Mouse (Mus musculus) heart, embryonic 11.5 days (tissue): Measurements from ENCODE around the gene Alox12. TPM values are rescaled to one million over a fixed set of nuclear protein-coding genes. Genes with fewer than 3 reads are reported as not detected.

ENCODE experiments used
- ATAC-seq: fragments of 200-750 bp; cut with Nextera tagmentation; replicated peaks from 2 replicates; pipeline ENCODE4 v1.8.0; 2017; ENCODE audit warnings: moderate library complexity; ENCODE audit not compliant: insufficient number of reproducible peaks, low FRiP score, low TSS enrichment
- H3K27ac ChIP-seq: fragments of 300-500 bp; sonication (generic); 2 replicates; pipeline ENCODE4 v1.5.1; 2014; ENCODE audit warnings: mild to moderate bottlenecking, low read depth, low read length
- H3K27me3 ChIP-seq: fragments of 300-500 bp; sonication (generic); 2 replicates; pipeline ENCODE4 v1.6.1; 2014; ENCODE audit warnings: mild to moderate bottlenecking, low read length, mixed read lengths; ENCODE audit not compliant: control insufficient read depth, insufficient read depth
- H3K36me3 ChIP-seq: fragments of 300-500 bp; sonication (generic); 2 replicates; pipeline ENCODE4 v1.6.1; 2014; ENCODE audit warnings: mild to moderate bottlenecking, low read length, moderate library complexity, mixed read lengths; ENCODE audit not compliant: control insufficient read depth, insufficient read depth
- H3K4me1 ChIP-seq: fragments of 300-500 bp; sonication (generic); 2 replicates; pipeline ENCODE4 v1.6.1; 2014; ENCODE audit warnings: low read length; ENCODE audit not compliant: control insufficient read depth, insufficient read depth
- H3K4me2 ChIP-seq: fragments of 300-500 bp; sonication (generic); 2 replicates; pipeline ENCODE4 v1.6.1; 2014; ENCODE audit warnings: mild to moderate bottlenecking, moderate library complexity
- H3K4me3 ChIP-seq: fragments of 300-500 bp; sonication (generic); 2 replicates; pipeline ENCODE4 v1.5.1; 2014; ENCODE audit warnings: low read depth, low read length
- H3K9ac ChIP-seq: fragments of 300-500 bp; sonication (generic); 2 replicates; pipeline ENCODE4 v1.6.1; 2014; ENCODE audit warnings: mild to moderate bottlenecking, low read depth, low read length, moderate library complexity
- H3K9me3 ChIP-seq: fragments of 300-500 bp; sonication (generic); replicated peaks from 2 replicates; pipeline ENCODE4 v1.6.1; 2016; ENCODE audit warnings: low read length; ENCODE audit not compliant: control insufficient read depth
- WGBS: fragments of 180-500 bp; shearing (Covaris S2); extraction: QIAGEN DNeasy Blood & Tissue Kit; methylation state at CpG from one replicate; pipeline ENCODE4 v1.1.7; 2014; ENCODE audit not compliant: insufficient replicate concordance; 5-methylcytosine and 5-hydroxymethylcytosine counted together
- polyA plus RNA-seq: library from polyadenylated mRNA; unstranded; fragments of >200 nt; fragmentation: Nextera tagmentation; extraction: Ambion mirVana; gene quantifications from 2 replicates; pipeline ENCODE4 v1.2.1, GENCODE M21; 2014

The Alox12 gene
- polyA plus RNA-seq, 1 experiment from 2014 or later = 5.8 TPM

DNA sequence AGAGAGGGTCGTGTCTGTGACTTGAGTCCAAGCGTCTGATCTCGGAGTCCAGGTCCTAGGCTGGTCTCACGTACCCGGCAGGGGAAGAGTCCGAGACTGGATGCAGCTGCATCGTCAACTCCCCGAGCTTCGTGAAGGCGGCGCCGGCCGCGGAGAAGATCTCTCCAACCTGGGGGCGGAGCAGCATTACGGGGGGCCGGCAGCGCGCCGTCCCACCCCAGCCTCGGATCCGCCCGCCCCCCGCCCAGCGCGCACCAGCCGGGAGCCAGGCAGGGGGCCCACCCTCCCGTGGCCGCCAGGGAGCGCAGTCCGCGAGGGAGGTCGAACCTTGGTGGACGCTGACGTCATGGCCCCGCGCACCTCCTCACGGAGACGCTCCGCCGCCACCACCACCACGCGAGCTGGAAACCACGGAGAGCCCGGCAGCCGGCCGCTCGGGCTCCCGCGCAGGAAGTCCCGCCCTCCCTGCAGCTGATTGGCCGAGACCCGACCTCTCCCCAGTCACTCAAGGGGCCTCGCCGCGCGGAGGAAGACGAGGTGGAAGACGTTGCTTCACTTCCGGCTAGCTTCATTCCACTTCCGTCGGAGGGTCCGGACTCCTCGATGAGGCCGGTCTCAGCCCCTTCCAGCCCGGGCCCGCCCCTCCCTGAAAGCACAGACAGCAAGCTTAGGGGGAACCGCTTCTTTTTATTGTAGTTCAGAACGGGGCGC, 17.5 kb downstream of the Alox12 start, which contains the start of gene 0610010K14Rik:
Gene 0610010K14Rik, minus strand, starts transcription at position 458 of the 711 bp plus-strand sequence.
- Histone ChIP-seq H3K27ac (peak within 1 kb of the TSS; percentile 96), H3K36me3 (0 out of 2 replicates have a peak, but pooled peaks cover 2% of the 10 kb centered on the region), H3K9me3 (no peaks in the 10 kb centered on the region), H3K4me3 (peak within 1 kb of the TSS; percentile 77), H3K4me1 (peaks cover 33% of the 10 kb centered on the region), H3K27me3 (no peaks in the 10 kb centered on the region), H3K9ac (peak within 1 kb of the TSS; percentile 93), H3K4me2 (peak within 1 kb of the TSS; percentile 94)
- under 1% methylated on average over 47 of the region's 70 CpGs for WGBS
- peak; percentile 89 for ATAC-seq

DNA sequence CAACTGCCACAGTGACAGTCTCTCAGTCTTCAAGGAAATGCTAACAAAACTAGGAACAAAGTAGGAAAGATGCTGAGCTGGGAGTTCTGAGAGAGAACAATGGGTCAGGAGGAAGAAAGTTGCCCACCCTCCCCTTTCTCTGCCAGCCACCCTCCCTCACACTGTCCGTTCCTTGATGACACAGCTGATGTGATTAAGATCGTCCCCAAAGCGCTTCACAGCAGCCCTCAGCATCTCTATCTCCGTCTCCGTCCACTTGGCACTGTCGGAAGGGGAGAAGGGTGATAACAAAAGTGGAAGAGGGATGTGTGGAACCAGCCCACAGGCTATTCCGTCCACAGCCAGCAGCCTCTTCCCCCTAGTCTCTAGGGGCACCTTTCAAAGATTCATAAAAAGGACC, 18.4 kb downstream of the Alox12 start:
- H3K9ac ChIP-seq = peak overlapping the region; percentile 93
- H3K4me1 ChIP-seq = peaks cover 34% of the 10 kb centered on the region
- 4% methylated on average over 7 of the region's 7 CpGs for WGBS
- peak overlapping the region; percentile 96 for H3K27ac ChIP-seq
- H3K9me3 ChIP-seq = no peaks in the 10 kb centered on the region
- no peak for ATAC-seq
- H3K4me2 ChIP-seq = peak overlapping the region; percentile 94
- H3K4me3 ChIP-seq = peak overlapping the region; percentile 77
- H3K36me3 ChIP-seq = 0 out of 2 replicates have a peak, but pooled peaks cover 2% of the 10 kb centered on the region
- H3K27me3 ChIP-seq = no peaks in the 10 kb centered on the region

DNA sequence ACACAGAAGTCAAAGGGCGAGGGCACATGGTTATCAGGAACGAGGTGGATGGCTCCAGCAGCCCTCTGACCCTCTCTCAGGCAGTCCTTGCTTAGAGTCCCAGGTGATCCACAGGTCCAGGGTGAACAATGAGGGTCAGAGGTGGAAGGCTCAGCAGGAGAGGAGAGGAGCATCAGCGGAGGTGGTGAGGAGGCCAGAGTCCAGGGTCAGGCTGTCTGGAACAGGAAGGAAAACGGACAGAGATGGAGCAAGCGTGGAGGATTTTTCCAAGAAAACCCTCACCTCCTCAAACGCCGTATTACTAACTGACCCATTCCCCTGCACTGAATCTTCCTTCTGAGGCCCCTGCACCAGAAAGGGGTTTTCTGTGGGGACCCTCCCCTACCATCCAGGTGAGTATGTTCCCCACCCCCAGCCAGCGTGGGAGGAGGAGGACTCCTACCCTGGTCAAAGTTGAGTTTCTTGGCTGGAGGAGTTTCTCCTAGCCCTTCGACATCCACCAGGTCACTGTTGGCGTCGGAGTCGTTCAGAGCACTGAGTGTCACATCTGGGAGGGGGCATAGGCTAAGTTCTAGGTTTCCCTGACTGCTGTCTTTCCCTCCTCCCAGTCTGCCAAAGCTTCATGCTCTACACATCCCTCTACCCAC, 19.8 kb downstream of the Alox12 start:
- no peak overlapping the region for H3K27ac ChIP-seq
- 95% methylated on average over 12 of the region's 12 CpGs for WGBS
- no peak overlapping the region for H3K9ac ChIP-seq
- H3K9me3 ChIP-seq = no peaks in the 10 kb centered on the region
- H3K27me3 ChIP-seq = peaks cover 2% of the 10 kb centered on the region; the same call in 1 of the 2 replicates
- no peak overlapping the region for H3K4me3 ChIP-seq
- no peak for ATAC-seq
- H3K4me1 ChIP-seq = peaks cover 36% of the 10 kb centered on the region
- H3K36me3 ChIP-seq = 0 out of 2 replicates have a peak, but pooled peaks cover 2% of the 10 kb centered on the region
- H3K4me2 ChIP-seq = no peak overlapping the region

DNA sequence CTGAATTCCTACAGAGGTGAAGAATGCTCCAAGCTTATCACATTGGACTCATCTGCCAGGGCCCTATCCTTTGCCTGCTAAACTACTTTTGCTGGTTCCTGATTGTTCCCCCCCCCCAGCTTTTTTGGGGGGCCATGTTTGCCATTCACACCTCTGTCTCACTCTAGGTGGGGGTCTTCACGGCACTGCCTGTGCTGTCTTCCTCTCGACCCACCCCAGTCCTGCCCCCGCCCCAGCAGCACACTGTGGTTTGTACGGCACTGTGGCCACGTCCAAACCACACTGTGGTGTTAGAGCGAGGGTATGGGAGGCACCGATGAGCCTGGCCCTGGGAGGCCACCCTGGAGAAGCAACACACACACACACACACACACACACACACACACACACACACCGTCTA, 20.7 kb downstream of the Alox12 start:
- 0 out of 2 replicates have a peak, but pooled peaks cover 2% of the 10 kb centered on the region for H3K36me3 ChIP-seq
- H3K9ac ChIP-seq = no peak overlapping the region
- H3K4me3 ChIP-seq = no peak overlapping the region
- H3K4me2 ChIP-seq = no peak overlapping the region
- H3K27ac ChIP-seq = no peak overlapping the region
- no peaks in the 10 kb centered on the region for H3K9me3 ChIP-seq
- peaks cover 37% of the 10 kb centered on the region for H3K4me1 ChIP-seq
- 84% methylated on average over 8 of the region's 8 CpGs for WGBS
- peaks cover 11% of the 10 kb centered on the region for H3K27me3 ChIP-seq
- no peak for ATAC-seq

DNA sequence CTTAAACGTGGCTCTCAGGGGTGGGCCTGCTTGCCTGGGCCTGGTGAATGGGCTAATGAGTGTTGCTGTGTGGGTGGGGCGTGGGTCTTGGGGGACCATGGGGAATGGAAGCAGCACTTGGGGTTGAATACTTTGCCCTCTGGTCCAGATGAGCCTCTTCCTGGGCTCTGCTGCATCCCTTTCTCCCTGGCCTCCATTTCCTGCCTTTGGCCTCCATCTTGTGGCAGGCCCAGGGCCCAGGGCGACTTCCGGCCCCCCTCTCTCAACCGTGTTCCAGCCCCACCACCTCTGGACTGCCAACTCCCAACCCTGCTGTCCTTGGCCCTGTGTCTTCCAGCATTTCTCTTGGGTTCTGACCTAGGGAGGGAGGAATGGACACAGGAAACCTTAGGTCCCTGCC, 21.1 kb downstream of the Alox12 start:
- Histone ChIP-seq H3K4me3 (no peak overlapping the region), H3K27me3 (peaks cover 16% of the 10 kb centered on the region), H3K36me3 (0 out of 2 replicates have a peak, but pooled peaks cover 2% of the 10 kb centered on the region), H3K9ac (no peak overlapping the region), H3K4me2 (no peak overlapping the region), H3K27ac (no peak overlapping the region), H3K4me1 (peaks cover 38% of the 10 kb centered on the region), H3K9me3 (no peaks in the 10 kb centered on the region)
- WGBS = 50% methylated on average over 5 of the region's 5 CpGs
- no peak for ATAC-seq

DNA sequence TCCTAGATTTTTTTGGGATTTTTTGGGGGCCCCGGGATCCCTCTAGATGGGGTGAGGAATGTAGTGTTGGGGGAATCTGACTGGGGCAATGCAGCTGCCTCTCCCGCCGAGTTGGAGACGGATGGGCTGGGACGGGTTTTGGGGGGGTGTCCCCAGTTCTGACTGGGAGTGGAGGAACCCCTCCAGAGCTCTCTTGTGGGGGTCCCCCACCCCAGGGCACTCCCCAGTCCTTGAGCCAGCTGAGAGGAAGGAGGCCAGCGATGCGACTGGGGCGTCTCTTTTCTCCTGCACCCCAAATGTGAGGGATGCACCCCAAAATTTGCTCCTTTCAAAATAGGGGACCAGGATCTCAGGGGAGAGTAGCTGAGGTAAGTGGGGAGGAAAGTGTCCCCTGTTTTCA, 22.1 kb downstream of the Alox12 start:
- Histone ChIP-seq H3K27me3 (peaks cover 25% of the 10 kb centered on the region), H3K4me2 (peak overlapping the region; percentile 76), H3K4me1 (peaks cover 37% of the 10 kb centered on the region), H3K36me3 (0 out of 2 replicates have a peak, but pooled peaks cover 2% of the 10 kb centered on the region), H3K9ac (peak overlapping the region; percentile 76), H3K4me3 (peak overlapping the region; percentile 49), H3K27ac (no peak overlapping the region), H3K9me3 (no peaks in the 10 kb centered on the region)
- WGBS = 37% methylated on average over 8 of the region's 8 CpGs
- no peak for ATAC-seq

DNA sequence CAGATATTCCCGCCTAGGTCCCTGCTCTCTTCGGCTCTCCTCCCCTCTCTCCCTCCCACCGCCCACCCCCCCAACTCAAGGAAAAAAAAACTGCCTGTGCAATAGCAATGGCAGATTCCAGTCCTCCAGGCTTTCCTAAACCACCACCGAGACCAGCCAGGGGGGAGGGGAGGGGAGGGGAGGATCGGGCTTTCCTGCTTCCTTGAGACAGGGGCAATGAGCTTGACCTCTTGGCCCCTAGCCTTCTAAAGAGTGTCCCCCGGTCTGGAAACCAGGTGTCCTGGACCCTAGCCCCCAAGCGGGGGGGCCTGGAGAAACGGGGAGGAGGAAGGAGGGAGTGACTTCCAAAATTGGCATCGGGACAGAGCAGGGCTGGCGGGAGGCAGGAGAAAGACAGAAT, 22.6 kb downstream of the Alox12 start:
- Histone ChIP-seq H3K4me1 (peaks cover 42% of the 10 kb centered on the region), H3K36me3 (0 out of 2 replicates have a peak, but pooled peaks cover 2% of the 10 kb centered on the region), H3K9ac (peak overlapping the region; percentile 76), H3K4me3 (peak overlapping the region; percentile 49), H3K9me3 (no peaks in the 10 kb centered on the region), H3K27me3 (peaks cover 30% of the 10 kb centered on the region), H3K4me2 (peak overlapping the region; percentile 76), H3K27ac (0 out of 2 replicates have a peak overlapping the region, but pooled peaks have one; percentile 15)
- no peak for ATAC-seq
- 5% methylated on average over 9 of the region's 10 CpGs for WGBS

DNA sequence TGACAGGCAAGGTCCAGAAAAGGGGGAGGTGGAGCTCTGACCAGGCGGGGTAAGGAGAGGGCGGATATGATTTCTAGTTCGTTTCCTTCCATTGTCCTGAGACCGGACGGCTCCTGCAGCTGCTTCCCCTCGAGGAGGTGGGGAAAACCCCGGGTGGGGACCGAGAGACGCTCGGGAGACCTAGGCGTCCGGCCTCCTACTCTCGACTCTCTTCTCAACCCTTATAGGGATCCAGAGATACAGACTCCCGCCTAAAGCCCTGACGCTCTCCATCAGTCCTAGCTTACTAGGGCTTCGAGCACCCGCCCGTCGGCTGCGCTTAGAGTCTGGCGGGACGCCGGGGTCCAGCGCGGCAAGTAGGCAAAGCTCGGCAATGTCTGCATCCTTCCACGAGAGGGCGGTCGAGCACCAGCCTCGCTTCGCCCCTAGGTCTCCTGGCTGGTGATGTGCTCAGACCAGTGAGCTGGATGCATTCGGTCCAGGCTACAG, 24.9 kb downstream of the Alox12 start:
- Histone ChIP-seq H3K36me3 (0 out of 2 replicates have a peak, but pooled peaks cover 2% of the 10 kb centered on the region), H3K27me3 (peaks cover 51% of the 10 kb centered on the region), H3K4me2 (peak overlapping the region; percentile 68), H3K9me3 (no peaks in the 10 kb centered on the region), H3K27ac (peak overlapping the region; percentile 93), H3K4me3 (peak overlapping the region; percentile 48), H3K9ac (peak overlapping the region; percentile 75; the same call in 1 of the 2 replicates), H3K4me1 (peaks cover 44% of the 10 kb centered on the region)
- 1% methylated on average over 32 of the region's 32 CpGs for WGBS
- peak; percentile 47 for ATAC-seq
